Mouse (Mus musculus) liver, embryonic 14.5 days (tissue): Measurements from ENCODE around the gene BC030867. TPM values are rescaled to one million over a fixed set of nuclear protein-coding genes. Genes with fewer than 3 reads are reported as not detected.

Experiments used
- ATAC-seq: fragments of 200-750 bp; cut with Nextera tagmentation; 2 replicates; pipeline ENCODE4 v1.8.0; 2017; ENCODE audit warnings: moderate number of reproducible peaks, mild to moderate bottlenecking, moderate library complexity; ENCODE audit not compliant: insufficient read depth
- DNase-seq, 3 experiments: peaks; one replicate each; pipeline ENCODE4 v3.0.0-alpha.2; 2012 to 2013; ENCODE audit warnings: low read depth in 3 of 3, low spot score in 3 of 3
- H3K27ac ChIP-seq: fragments of 300-500 bp; sonication (generic); 2 replicates; pipeline ENCODE4 v1.5.1; 2014; ENCODE audit warnings: moderate library complexity, mild to moderate bottlenecking, control low read depth, inconsistent platforms
- H3K27me3 ChIP-seq: fragments of 300-500 bp; sonication (generic); 2 replicates; pipeline ENCODE4 v1.6.1; 2014; ENCODE audit warnings: mild to moderate bottlenecking, low read length, moderate library complexity; ENCODE audit not compliant: control insufficient read depth, insufficient read depth
- H3K36me3 ChIP-seq: fragments of 300-500 bp; sonication (generic); replicated peaks from 2 replicates; pipeline ENCODE4 v1.6.1; 2014; ENCODE audit warnings: low read depth; ENCODE audit not compliant: control insufficient read depth, insufficient read depth
- H3K4me1 ChIP-seq, 2 experiments: fragments of 200-500 bp in 1 of 2; fragments of 300-500 bp in 1 of 2; sonication (generic) in 1 of 2; replicated peaks; 2 replicates each; pipeline ENCODE4 v1.6.1; 2012 to 2014; ENCODE audit warnings: antibody characterized with exemption in 1 of 2, inconsistent platforms in 1 of 2, low read length in 1 of 2; ENCODE audit not compliant: control insufficient read depth in 2 of 2, insufficient read depth in 2 of 2
- H3K4me2 ChIP-seq: fragments of 300-500 bp; sonication (generic); 2 replicates; pipeline ENCODE4 v1.6.1; 2014; ENCODE audit warnings: low read depth, mild to moderate bottlenecking, control low read depth, moderate library complexity
- H3K4me3 ChIP-seq, 2 experiments: fragments of 200-500 bp in 1 of 2; fragments of 300-500 bp in 1 of 2; sonication (generic) in 1 of 2; 2 replicates each; pipeline ENCODE4 v1.5.1; 2012 to 2014; ENCODE audit warnings: low read depth in 2 of 2, low read length in 2 of 2, mild to moderate bottlenecking in 2 of 2, control low read depth in 1 of 2, inconsistent platforms in 1 of 2, moderate library complexity in 1 of 2; ENCODE audit not compliant: insufficient read depth in 1 of 2
- H3K9ac ChIP-seq: fragments of 300-500 bp; sonication (generic); replicated peaks from 2 replicates; pipeline ENCODE4 v1.6.1; 2014; ENCODE audit warnings: mild to moderate bottlenecking, control low read depth, moderate library complexity
- H3K9me3 ChIP-seq: fragments of 300-500 bp; sonication (generic); 2 replicates; pipeline ENCODE4 v1.6.1; 2016; ENCODE audit warnings: low read length, mixed read lengths; ENCODE audit not compliant: control insufficient read depth
- CTCF ChIP-seq: IDR thresholded peaks from 2 replicates; pipeline ENCODE4 v1.5.1; 2016; ENCODE audit warnings: antibody characterized with exemption, low read depth, control low read depth
- EP300 ChIP-seq: IDR thresholded peaks from 2 replicates; pipeline ENCODE4 v1.6.1; 2016; ENCODE audit warnings: antibody characterized with exemption, low read depth
- WGBS: fragments of 180-500 bp; shearing (Covaris S2); extraction: QIAGEN DNeasy Blood & Tissue Kit; methylation state at CpG from one replicate; pipeline ENCODE4 v1.1.7; 2014; ENCODE audit not compliant: insufficient replicate concordance; 5-methylcytosine and 5-hydroxymethylcytosine counted together
- polyA plus RNA-seq, 2 experiments: library from polyadenylated mRNA; depleted of rRNA in 1 of 2; stranded (reverse) in 1 of 2; unstranded in 1 of 2; fragments of >200 nt; fragmentation: Nextera tagmentation in 1 of 2; extraction: Ambion mirVana in 1 of 2; gene quantifications; 2 replicates each; pipeline versions ENCODE4 v1.2.1 to v1.2.3; 2012 to 2014

The BC030867 gene
- polyA plus RNA-seq, 2 experiments: 10.8 to 11.3 TPM

DNA sequence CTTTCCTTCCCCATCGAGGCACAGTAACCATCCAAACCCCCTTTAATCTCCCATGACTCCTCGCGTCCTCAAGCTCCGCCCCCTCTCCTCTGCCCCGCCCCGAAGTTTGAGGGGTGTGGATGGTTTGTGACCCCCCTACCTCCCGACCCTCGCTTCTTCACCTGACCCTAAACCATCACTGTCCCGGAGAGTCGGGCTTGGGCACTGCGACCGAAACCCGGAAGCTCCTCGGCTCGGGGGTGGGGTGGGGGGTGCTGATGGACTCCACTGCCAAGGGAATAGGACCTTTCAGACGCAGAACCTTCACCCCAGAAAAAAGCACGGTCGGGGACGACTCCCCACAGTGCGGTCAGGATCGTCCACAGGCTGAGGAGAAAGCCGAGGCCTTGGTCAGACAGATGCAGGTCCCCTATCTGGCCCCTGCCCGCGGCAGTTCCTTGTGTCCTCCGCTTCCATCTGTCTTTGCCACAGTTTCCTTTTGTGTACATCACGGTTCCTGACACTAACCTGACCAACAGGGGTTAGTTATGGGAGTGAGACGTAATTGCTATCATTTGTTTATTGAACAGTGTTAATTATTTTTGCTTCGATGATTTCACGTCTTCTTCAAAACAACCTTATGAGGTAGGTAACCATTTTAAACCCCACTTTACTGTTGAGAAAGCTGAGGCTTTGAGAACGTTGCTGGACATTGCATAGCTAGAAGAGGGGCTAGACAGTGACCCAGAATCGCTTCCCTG lies 36.6 kb downstream of the BC030867 start:
- peak overlapping the region; percentile 69 for H3K4me2 ChIP-seq
- peak; percentile 67 for ATAC-seq
- WGBS: 3% methylated on average over 31 of the region's 31 CpGs
- peaks cover 2% of the 10 kb centered on the region for H3K36me3 ChIP-seq
- H3K9ac ChIP-seq: peak overlapping the region; percentile 88
- peak overlapping the region; percentile 78 to 81 for H3K4me3 ChIP-seq
- H3K4me1 ChIP-seq: peaks cover 9 to 24% of the 10 kb centered on the region in 2 experiments
- H3K27me3 ChIP-seq: no peaks in the 10 kb centered on the region
- peak overlapping the region; percentile 58 for H3K27ac ChIP-seq
- no peaks in the 10 kb centered on the region for H3K9me3 ChIP-seq
- DNase-seq: no peak
- TF ChIP-seq EP300 (no peak), CTCF (no peak)

DNA sequence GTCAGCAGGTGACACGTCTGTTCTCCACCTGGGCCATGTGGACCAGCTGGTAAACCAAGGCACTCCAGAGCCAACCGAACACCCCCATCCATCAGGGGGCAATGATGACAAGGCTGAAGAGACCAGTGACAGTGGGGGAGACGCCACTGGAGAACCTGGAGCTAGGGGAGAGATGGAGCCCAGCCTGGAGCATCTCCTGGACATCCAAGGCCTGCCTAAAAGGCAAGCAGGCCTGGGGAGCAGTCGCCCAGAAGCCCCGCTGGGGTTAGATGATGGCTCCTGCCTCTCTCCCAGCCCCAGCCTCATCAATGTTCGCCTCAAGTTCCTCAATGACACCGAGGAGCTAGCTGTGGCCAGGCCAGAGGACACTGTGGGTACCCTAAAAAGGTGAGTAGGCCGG lies 38.8 kb downstream of the BC030867 start:
- H3K4me1 ChIP-seq: peaks cover 9 to 24% of the 10 kb centered on the region in 2 experiments
- H3K27me3 ChIP-seq: no peaks in the 10 kb centered on the region
- no peak overlapping the region for H3K4me3 ChIP-seq
- no peak overlapping the region for H3K9ac ChIP-seq
- no peak overlapping the region for H3K4me2 ChIP-seq
- no peak overlapping the region for H3K27ac ChIP-seq
- DNase-seq (no peak), ATAC-seq (no peak)
- WGBS: 82% methylated on average over 8 of the region's 8 CpGs
- no peaks in the 10 kb centered on the region for H3K9me3 ChIP-seq
- H3K36me3 ChIP-seq: peaks cover 15% of the 10 kb centered on the region
- TF ChIP-seq EP300 (no peak), CTCF (no peak)

DNA sequence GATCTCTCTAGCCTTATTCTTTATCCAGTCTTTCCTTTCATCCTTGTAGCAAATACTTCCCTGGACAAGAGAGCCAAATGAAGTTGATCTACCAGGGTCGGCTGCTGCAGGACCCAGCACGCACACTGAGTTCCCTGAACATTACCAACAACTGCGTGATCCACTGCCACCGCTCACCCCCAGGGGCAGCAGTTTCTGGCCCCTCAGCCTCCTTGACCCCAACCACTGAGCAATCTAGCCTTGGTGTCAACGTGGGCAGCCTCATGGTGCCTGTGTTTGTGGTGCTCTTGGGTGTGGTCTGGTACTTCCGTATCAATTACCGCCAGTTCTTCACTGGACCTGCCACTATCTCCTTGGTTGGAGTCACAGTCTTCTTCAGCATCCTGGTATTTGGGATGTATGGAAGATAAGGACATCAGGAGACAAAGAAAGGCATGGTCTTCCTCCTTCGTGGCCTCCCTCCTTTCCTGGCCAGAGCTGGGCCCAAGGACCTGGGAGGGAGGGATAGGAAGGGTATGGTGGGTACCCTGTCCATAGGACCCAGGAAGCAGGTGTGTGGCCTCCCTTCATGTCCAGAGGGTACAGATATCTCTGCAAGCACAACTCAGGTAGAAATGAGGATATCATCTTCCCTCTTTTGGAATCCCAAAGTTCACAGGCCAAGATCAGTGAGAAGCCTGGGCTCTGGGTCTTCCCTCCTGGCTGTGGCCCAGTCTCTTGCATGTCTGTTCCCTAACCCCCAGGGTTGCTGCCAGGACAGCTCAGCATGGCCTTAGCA lies 39.5 kb downstream of the BC030867 start:
- Histone ChIP-seq H3K27me3 (no peaks in the 10 kb centered on the region), H3K9me3 (no peaks in the 10 kb centered on the region), H3K4me3 (no peak overlapping the region), H3K36me3 (peaks cover 20% of the 10 kb centered on the region), H3K9ac (no peak overlapping the region), H3K27ac (peak overlapping the region; percentile 5; the same call in 1 of the 2 replicates), H3K4me1 (peaks cover 9 to 24% of the 10 kb centered on the region in 2 experiments), H3K4me2 (no peak overlapping the region)
- TF ChIP-seq EP300 (peak; percentile 59), CTCF (no peak; the same call in 1 of the 2 replicates)
- ATAC-seq: no peak
- no peak for DNase-seq
- 70% methylated on average over 8 of the region's 8 CpGs for WGBS

DNA sequence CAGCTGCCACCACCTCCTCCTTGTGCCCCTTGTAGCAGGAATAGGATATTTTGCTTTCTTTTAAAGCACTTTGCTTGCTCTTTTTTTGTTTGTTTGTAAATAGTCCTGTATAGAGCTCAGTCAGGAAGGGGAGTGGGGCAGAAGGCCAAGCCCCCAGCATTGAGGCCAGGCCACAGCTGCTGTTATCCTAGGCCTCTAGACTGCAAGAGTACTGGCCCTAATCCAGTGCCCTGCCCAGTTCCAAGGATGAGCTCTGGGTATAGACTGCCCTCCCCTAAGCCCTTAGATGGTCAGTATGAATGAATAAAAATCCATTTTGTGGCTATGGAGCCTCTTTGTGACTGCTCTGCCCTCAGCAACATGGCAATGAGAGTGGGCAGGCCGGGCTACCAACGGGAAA lies 40.2 kb downstream of the BC030867 start:
- Histone ChIP-seq H3K4me3 (no peak overlapping the region), H3K27ac (peak overlapping the region; percentile 5), H3K4me1 (peaks cover 8 to 23% of the 10 kb centered on the region in 2 experiments), H3K9ac (no peak overlapping the region), H3K27me3 (no peaks in the 10 kb centered on the region), H3K4me2 (no peak overlapping the region), H3K36me3 (peaks cover 24% of the 10 kb centered on the region), H3K9me3 (no peaks in the 10 kb centered on the region)
- TF ChIP-seq CTCF: no peak
- TF ChIP-seq EP300: no peak
- 75% methylated on average over 2 of the region's 2 CpGs for WGBS
- ATAC-seq (no peak), DNase-seq (no peak)

DNA sequence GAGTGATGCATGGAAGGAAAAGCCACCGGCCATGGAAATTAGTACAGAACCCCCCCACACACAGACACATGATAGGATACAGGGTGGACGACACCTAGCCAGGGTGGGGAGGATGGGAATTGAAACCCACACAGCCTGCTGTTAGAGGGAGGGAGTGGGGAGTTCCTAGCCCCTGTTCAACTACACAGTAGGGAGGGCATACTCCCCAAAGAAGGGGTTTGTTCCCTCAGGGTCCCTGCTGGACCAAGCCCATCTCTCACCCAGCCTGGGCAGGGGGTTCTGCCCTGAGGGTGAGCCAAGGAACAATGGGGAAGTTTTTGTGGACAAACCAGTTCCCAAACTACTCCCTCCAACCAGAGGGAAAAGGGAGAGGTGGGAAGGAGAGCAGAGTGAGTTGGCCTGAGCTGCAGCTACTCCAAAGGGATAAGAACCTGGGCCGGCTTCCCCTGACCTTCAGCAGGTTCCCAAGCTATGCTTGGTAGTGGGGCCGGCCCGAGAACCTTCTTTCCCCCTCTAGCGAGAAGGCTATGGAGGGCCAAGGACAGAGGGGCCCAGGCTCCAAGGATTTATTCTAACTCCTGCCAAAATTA lies 40.9 kb downstream of the BC030867 start:
- no peak for TF ChIP-seq CTCF
- no peak for TF ChIP-seq EP300
- Histone ChIP-seq H3K36me3 (peaks cover 27% of the 10 kb centered on the region), H3K27me3 (no peaks in the 10 kb centered on the region), H3K4me3 (no peak overlapping the region), H3K4me1 (peaks cover 4 to 17% of the 10 kb centered on the region in 2 experiments; a peak in 3 of 4 replicates), H3K27ac (no peak overlapping the region), H3K9ac (no peak overlapping the region), H3K9me3 (no peaks in the 10 kb centered on the region), H3K4me2 (no peak overlapping the region)
- no peak for DNase-seq
- 66% methylated on average over 6 of the region's 6 CpGs for WGBS
- ATAC-seq: no peak
